Mouse (Mus musculus): ENCODE results near the gene Adamts14.

DNA sequence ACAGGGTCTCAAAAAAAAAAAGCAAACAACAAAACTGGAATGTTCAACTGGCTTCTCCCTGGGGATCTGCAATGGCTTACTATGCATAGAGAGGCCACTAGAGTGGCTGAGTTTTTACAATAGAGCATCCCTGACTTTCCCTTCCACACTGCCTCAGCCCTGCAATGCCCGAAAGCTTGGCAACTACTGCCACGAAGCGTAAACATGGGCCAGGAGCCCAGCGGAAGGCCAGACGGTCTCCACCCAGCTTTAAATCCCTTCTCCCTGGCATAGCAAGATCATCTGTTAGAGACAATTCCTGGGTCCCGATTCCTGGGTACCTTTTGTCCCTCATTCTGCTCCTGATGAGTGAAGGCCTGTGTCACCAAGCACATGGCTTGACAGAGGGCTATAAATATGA is 30.8 kb upstream of the Adamts14 start:
- no peak for TF ChIP-seq CTCF (IDR thresholded peaks at IDR 0.05)
- no peak for TF ChIP-seq EP300 (IDR thresholded peaks at IDR 0.05; ENCODE audit: insufficient read depth, low read depth, low read length)
